Mouse (Mus musculus) liver (tissue): ENCODE data around the gene Arpc4.
"Not testable (repeated sequence)": the region's sequence is repeated elsewhere in the genome, so short reads cannot be mapped to it uniquely, and the experiment has no call there.

ENCODE experiments used
- DNase-seq: peaks from one replicate; pipeline ENCODE4 v3.0.0-alpha.2; 2020; ENCODE audit warnings: mixed read lengths

Gene Arpc4

GRCm38 (mm10) chr6:113377496-113378385, at the start of gene Arpc4, which contains the start of gene Tada3:
Gene Arpc4, plus strand, starts transcription at chr6:113378115.
Gene Tada3, minus strand, starts transcription at chr6:113377883.
- DNase-seq: peak; percentile 96

- DNase-seq: no peak
These were observed 48.5 kb upstream of the Arpc4 start for GRCm38 (mm10) chr6:113329396-113329795.

DNA sequence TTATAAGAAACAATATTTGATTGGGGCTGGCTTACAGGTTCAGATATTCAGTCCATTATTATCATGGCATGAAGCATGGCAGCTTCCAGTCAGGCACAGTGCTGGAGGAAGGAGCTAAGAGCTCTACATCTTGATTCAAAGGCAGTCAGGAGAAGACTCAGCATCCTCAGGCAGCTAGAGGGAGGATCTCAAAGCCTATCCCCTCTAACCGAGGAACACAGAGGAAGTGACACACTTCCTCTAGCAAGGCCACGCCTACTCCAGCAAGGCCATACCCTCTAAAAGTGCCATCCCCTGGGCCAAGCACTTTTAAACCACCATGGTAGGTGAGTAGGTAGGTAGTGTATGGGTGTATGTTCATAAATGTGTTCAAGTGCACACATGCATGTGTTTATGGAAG, 47.4 kb upstream of the Arpc4 start:
- no peak for DNase-seq

DNA sequence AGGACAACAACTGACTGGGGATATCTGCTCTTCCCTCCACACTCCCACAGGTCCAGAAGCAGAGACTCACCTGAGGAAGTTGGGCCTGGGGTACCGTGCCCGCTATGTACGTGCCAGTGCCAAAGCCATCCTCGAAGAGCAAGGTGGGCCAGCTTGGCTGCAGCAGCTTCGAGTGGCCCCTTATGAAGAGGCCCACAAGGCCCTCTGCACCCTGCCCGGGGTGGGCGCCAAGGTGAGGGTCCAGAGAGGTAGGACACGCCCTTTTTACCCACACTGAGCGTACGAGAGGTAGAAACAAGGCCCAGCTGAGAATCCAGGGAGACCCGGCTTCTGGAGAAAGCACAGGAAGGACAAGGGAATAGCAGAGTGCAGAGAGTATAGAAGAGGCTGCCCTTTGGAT, 46.2 kb upstream of the Arpc4 start:
- DNase-seq: no peak

GRCm38 (mm10) chr6:113332734-113333133, 45.2 kb upstream of the Arpc4 start:
- DNase-seq: not testable (repeated sequence)

GRCm38 (mm10) chr6:113333137-113333950, 44.6 kb upstream of the Arpc4 start:
- no peak for DNase-seq

GRCm38 (mm10) chr6:113334216-113334615, 43.7 kb upstream of the Arpc4 start:
- no peak for DNase-seq

DNA sequence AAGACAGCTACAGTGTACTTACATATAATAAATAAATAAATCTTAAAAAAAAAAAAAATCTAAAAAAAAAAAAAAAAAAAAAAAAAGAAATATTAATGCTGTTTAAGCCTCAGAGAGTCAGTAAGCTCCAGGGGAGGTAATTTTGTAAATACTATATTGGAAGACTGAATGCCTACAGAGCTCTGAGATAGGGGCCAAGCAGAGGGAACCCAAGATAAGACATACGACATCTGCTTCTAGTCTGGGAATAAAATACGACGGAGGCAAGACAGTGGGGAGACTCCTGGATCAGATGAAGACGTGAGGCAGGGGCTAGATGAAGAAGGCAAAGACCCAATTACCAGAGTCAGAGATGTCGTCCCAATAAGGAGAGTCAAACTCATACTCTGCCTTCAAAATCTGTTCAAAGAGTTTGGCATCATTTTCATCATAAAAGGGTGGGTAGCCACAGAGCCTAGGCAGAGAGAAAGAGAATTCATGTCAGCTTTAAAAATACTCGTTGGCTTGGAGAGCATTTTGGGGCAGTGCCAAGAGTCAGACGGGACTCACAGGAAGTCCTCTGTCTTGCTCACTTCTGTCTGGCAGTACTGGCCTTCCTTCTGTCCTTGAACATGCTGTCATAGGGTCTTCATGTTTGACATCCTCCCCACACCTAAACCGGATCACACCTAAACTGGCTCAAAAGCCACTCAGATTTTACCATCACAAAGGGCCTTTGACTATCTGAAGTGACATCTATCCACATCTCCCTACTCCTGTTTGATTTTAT, 40.9 kb upstream of the Arpc4 start:
- DNase-seq: no peak

DNA sequence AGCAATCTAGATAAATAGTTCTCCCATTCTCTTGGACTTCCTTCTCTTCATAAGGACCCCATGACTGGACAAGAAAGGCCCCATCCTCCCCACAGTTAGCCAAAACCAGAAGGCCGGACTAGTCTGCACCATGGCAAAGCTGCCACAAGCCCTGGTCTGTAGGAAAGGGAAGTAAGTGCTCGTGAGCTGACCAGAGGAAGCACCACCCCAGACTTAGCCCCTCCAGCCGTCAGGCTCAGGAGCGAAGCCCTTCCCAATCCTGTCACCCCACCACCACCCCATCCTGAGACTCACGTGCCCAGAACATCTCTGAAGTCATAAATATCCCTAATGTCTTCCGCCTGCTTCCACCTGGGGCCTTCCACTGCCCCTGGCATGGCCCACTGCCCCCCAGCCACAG, 36.3 kb upstream of the Arpc4 start:
- DNase-seq: no peak

GRCm38 (mm10) chr6:113342297-113342696, 35.6 kb upstream of the Arpc4 start:
- DNase-seq: no peak

DNA sequence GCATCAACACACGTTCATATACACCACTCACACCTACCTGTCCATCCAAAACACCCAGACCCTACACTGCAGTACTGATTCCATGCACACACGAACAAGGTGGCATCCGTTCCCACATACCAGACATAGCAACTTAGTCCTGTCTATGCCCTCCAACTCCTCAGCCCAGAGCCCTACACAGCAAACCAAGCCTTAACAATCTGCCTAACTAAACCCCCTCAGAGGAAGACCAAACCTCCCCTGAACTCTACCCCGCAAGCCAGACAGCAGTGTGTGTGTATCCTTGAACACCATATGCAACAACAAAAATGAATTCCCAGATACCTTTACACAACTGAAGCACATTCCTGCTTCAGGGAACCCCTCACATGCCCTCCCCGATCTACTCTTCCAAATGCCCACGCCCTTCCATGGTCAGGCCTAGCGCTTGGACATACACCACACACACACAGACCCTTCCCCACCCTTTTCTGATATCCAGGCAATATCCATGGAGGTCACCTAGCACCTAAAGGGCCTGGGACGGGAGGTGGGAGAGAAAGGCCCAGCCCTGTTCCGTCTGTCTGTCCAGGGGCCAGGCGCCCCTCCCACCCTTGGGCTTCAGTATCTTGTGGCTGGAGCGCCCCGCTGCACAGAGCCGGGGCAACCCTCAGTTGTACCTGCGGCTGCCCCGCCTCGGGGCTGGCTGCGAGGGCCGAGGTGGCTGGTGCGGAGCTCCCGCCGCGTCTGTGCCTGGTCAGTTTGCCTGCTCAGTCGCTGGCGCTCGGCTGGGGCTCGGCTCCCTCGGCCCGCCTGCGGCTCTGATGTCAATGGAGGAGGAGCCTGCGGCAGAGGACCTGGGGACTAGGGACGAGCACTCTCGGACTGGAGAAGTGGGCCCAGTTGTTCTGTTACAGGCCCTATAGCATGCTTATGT, 34.5 kb upstream of the Arpc4 start, which contains the start of gene Camk1:
Gene Camk1 (minus strand): TSS at position 808 of the 916 bp plus-strand sequence.
- DNase-seq: peak; percentile 77

DNA sequence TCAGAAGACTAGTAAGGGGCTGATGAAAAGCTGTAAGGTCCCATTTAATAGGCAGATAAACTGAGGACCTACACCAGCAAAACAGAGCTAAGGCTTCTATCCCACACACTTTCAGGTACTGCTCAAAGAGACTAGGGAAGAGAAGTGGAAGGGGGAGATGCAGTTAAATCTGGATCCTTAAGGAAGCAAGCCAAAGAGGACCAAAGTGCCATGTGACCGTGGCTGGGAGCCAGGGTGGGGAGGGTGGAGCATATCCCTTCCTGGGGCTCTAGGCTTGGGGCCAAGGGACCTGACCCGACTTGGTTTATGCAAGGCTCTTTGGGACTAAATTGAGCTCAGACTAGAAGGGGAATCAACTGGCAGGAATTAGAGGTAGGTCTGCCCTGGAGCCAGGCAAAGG, 33.6 kb upstream of the Arpc4 start:
- no peak for DNase-seq

- DNase-seq: no peak
These were observed 31.0 kb upstream of the Arpc4 start for GRCm38 (mm10) chr6:113346897-113347296.

- no peak for DNase-seq
These were observed 27.4 kb upstream of the Arpc4 start for GRCm38 (mm10) chr6:113350538-113350937.

- DNase-seq: no peak
These were observed 26.8 kb upstream of the Arpc4 start for GRCm38 (mm10) chr6:113351161-113351560.

GRCm38 (mm10) chr6:113351653-113352052, 26.3 kb upstream of the Arpc4 start:
- no peak for DNase-seq

DNA sequence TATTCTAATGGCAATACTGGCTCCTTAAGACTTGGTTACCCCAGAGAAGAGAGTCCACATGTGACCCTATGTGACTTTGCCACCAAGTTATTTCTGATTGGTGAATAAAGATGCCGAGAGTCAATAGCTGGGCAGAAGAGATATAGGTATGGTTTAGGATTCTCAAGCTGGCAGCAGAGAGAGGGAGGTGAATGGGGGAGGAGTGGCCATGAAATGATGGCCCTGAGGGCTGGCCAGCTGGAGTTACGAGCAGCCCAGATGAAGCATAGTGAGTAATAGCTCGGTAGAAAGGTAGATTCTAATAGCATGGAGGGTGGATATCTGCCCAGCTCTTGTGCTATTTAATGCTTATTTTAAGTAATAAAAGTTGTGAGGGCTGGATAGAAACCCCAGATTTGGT, 25.1 kb upstream of the Arpc4 start:
- DNase-seq: no peak

GRCm38 (mm10) chr6:113353696-113354095, 24.2 kb upstream of the Arpc4 start:
- DNase-seq: no peak

DNA sequence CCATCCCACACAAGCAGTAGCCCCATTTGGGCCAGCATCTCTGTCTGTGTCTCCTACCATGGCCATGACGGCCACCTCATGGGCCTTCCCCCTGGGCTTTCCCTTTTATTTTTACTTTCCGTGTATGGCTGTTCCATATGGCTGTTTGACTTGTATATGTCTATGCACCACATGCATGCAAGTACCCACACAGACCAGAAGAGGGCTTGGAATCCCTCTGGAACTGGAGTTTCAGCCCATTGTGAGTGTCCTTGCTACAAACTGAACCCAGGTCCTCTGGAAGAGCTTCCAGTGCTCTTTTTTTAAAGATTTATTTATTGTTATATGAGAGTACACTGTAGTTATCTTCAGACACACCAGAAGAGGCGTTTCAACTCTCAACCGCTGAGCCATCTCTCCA, 16.4 kb upstream of the Arpc4 start:
- DNase-seq: no peak

- DNase-seq: no peak
These were observed 15.7 kb upstream of the Arpc4 start for GRCm38 (mm10) chr6:113362241-113362640.

DNA sequence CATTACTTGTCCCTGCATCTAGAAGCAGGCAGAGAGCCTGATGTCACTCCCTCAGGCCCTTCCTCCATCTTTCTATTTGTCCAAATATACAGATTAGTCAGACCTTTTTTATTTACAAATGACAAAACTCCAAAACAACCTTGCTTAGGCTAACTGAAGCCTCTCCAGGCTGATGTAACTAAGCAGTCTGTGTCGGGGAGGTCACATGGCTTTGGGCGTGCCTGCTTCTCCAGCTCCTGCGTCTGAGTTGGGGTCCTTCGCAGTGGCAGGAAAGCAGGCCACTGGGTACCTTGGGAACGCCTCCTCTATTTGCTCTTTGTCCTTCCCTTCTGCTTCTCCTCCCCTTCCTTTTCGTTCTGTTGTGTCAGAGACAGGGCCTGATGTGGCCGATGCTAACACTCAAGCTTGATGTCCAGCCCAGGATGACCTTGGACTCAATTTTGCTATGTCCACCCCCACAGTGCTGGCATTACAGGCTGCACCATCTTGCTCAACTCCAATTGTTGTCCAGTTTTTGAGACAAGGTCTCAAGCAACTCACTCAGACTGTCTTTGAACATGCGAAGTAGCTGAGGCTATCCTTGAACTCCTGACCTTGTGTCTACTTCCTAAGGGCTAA, 13.3 kb upstream of the Arpc4 start:
- DNase-seq: no peak
